Mouse (Mus musculus): ENCODE results near the gene Tssk3. TPM values are rescaled to one million over a fixed set of nuclear protein-coding genes. Genes with fewer than 3 reads are reported as not detected.
A peak's percentile ranks its signal among the peaks of the same experiment; 100 is the strongest.

The Tssk3 gene
- polyA plus RNA-seq, 1 experiment from 2014 or later, result not detected

- Histone ChIP-seq H3K27ac (ENCODE audit: low read length) (peak within 1 kb of the TSS; percentile 94), H3K9me3 (ENCODE audit: control insufficient read depth, low read length) (no peaks in the 10 kb centered on the region), H3K4me3 (ENCODE audit: low read length) (peak within 1 kb of the TSS; percentile 96), H3K4me2 (ENCODE audit: low read depth, low read length) (peak within 1 kb of the TSS; percentile 77), H3K4me1 (replicated peaks; ENCODE audit: control insufficient read depth, insufficient read depth, low read length) (peaks cover 32% of the 10 kb centered on the region), H3K36me3 (ENCODE audit: control insufficient read depth, insufficient read depth, low read length) (peaks cover 7% of the 10 kb centered on the region), H3K27me3 (ENCODE audit: control insufficient read depth, insufficient read depth, low read depth, low read length) (no peaks in the 10 kb centered on the region), H3K9ac (ENCODE audit: low read length) (peak within 1 kb of the TSS; percentile 99)
- ATAC-seq (ENCODE audit: low read depth), result peak; percentile 92
- 5% methylated on average over 38 of the region's 47 CpGs for WGBS
Measured at GRCm38 (mm10) chr4:129513086-129513767, 22.4 kb upstream of the Tssk3 start, which contains the start of gene Marcksl1. Gene Marcksl1, plus strand, starts transcription at chr4:129513581.

GRCm38 (mm10) chr4:129511413-129512096 lies 20.7 kb upstream of the Tssk3 start:
- 45% methylated on average over 6 of the region's 6 CpGs for WGBS
- Histone ChIP-seq H3K4me2 (ENCODE audit: low read depth, low read length) (no peak overlapping the region), H3K27ac (ENCODE audit: low read length) (0 out of 2 replicates have a peak overlapping the region, but pooled peaks have one; percentile 29), H3K4me3 (ENCODE audit: low read length) (no peak overlapping the region), H3K4me1 (replicated peaks; ENCODE audit: control insufficient read depth, insufficient read depth, low read length) (peaks cover 26% of the 10 kb centered on the region), H3K9me3 (ENCODE audit: control insufficient read depth, low read length) (no peaks in the 10 kb centered on the region), H3K36me3 (ENCODE audit: control insufficient read depth, insufficient read depth, low read length) (peaks cover 1% of the 10 kb centered on the region), H3K9ac (ENCODE audit: low read length) (no peak overlapping the region), H3K27me3 (ENCODE audit: control insufficient read depth, insufficient read depth, low read depth, low read length) (no peaks in the 10 kb centered on the region)
- ATAC-seq (ENCODE audit: low read depth), result no peak

GRCm38 (mm10) chr4:129510723-129511412 lies 20.0 kb upstream of the Tssk3 start:
- H3K36me3 ChIP-seq (ENCODE audit: control insufficient read depth, insufficient read depth, low read length), result no peaks in the 10 kb centered on the region
- H3K4me3 ChIP-seq (ENCODE audit: low read length), result no peak overlapping the region
- 43% methylated on average over 6 of the region's 6 CpGs for WGBS
- no peaks in the 10 kb centered on the region for H3K9me3 ChIP-seq (ENCODE audit: control insufficient read depth, low read length)
- no peaks in the 10 kb centered on the region for H3K27me3 ChIP-seq (ENCODE audit: control insufficient read depth, insufficient read depth, low read depth, low read length)
- peaks cover 23% of the 10 kb centered on the region for H3K4me1 ChIP-seq (replicated peaks; ENCODE audit: control insufficient read depth, insufficient read depth, low read length)
- no peak overlapping the region for H3K4me2 ChIP-seq (ENCODE audit: low read depth, low read length)
- no peak for ATAC-seq (ENCODE audit: low read depth)
- H3K9ac ChIP-seq (ENCODE audit: low read length), result no peak overlapping the region
- 0 out of 2 replicates have a peak overlapping the region, but pooled peaks have one; percentile 29 for H3K27ac ChIP-seq (ENCODE audit: low read length)

GRCm38 (mm10) chr4:129509650-129510049 lies 18.8 kb upstream of the Tssk3 start:
- 46% methylated on average over 3 of the region's 3 CpGs for WGBS
- no peak overlapping the region for H3K9ac ChIP-seq (ENCODE audit: low read length)
- ATAC-seq (ENCODE audit: low read depth), result no peak
- H3K4me2 ChIP-seq (ENCODE audit: low read depth, low read length), result no peak overlapping the region
- H3K36me3 ChIP-seq (ENCODE audit: control insufficient read depth, insufficient read depth, low read length), result no peaks in the 10 kb centered on the region
- peaks cover 15% of the 10 kb centered on the region for H3K4me1 ChIP-seq (replicated peaks; ENCODE audit: control insufficient read depth, insufficient read depth, low read length)
- no peaks in the 10 kb centered on the region for H3K9me3 ChIP-seq (ENCODE audit: control insufficient read depth, low read length)
- H3K27me3 ChIP-seq (ENCODE audit: control insufficient read depth, insufficient read depth, low read depth, low read length), result no peaks in the 10 kb centered on the region
- no peak overlapping the region for H3K4me3 ChIP-seq (ENCODE audit: low read length)
- no peak overlapping the region for H3K27ac ChIP-seq (ENCODE audit: low read length)

GRCm38 (mm10) chr4:129508834-129509600 lies 18.2 kb upstream of the Tssk3 start:
- Histone ChIP-seq H3K27ac (ENCODE audit: low read length) (no peak overlapping the region), H3K27me3 (ENCODE audit: control insufficient read depth, insufficient read depth, low read depth, low read length) (no peaks in the 10 kb centered on the region), H3K9me3 (ENCODE audit: control insufficient read depth, low read length) (no peaks in the 10 kb centered on the region), H3K4me2 (ENCODE audit: low read depth, low read length) (no peak overlapping the region), H3K9ac (ENCODE audit: low read length) (no peak overlapping the region), H3K36me3 (ENCODE audit: control insufficient read depth, insufficient read depth, low read length) (no peaks in the 10 kb centered on the region), H3K4me3 (ENCODE audit: low read length) (no peak overlapping the region), H3K4me1 (replicated peaks; ENCODE audit: control insufficient read depth, insufficient read depth, low read length) (peaks cover 15% of the 10 kb centered on the region)
- no peak for ATAC-seq (ENCODE audit: low read depth)
- 59% methylated on average over 15 of the region's 15 CpGs for WGBS

- ATAC-seq (ENCODE audit: low read depth), result no peak
- Histone ChIP-seq H3K36me3 (ENCODE audit: control insufficient read depth, insufficient read depth, low read length) (no peaks in the 10 kb centered on the region), H3K4me3 (ENCODE audit: low read length) (no peak overlapping the region)
Measured at GRCm38 (mm10) chr4:129508237-129508515, 17.4 kb upstream of the Tssk3 start.

GRCm38 (mm10) chr4:129507434-129508236 lies 16.8 kb upstream of the Tssk3 start:
- Histone ChIP-seq H3K27me3 (ENCODE audit: control insufficient read depth, insufficient read depth, low read depth, low read length) (no peaks in the 10 kb centered on the region), H3K4me3 (ENCODE audit: low read length) (no peak overlapping the region), H3K27ac (ENCODE audit: low read length) (no peak overlapping the region), H3K9me3 (ENCODE audit: control insufficient read depth, low read length) (no peaks in the 10 kb centered on the region), H3K36me3 (ENCODE audit: control insufficient read depth, insufficient read depth, low read length) (no peaks in the 10 kb centered on the region), H3K4me1 (replicated peaks; ENCODE audit: control insufficient read depth, insufficient read depth, low read length) (peaks cover 22% of the 10 kb centered on the region), H3K9ac (ENCODE audit: low read length) (no peak overlapping the region), H3K4me2 (ENCODE audit: low read depth, low read length) (no peak overlapping the region)
- WGBS, result 60% methylated on average over 9 of the region's 10 CpGs
- ATAC-seq (ENCODE audit: low read depth), result no peak

More at GRCm38 (mm10) chr4:129508237-129508515, 17.4 kb upstream of the Tssk3 start:
- 59% methylated on average over 3 of the region's 3 CpGs for WGBS
- Histone ChIP-seq H3K4me2 (ENCODE audit: low read depth, low read length) (no peak overlapping the region), H3K27me3 (ENCODE audit: control insufficient read depth, insufficient read depth, low read depth, low read length) (no peaks in the 10 kb centered on the region), H3K27ac (ENCODE audit: low read length) (no peak overlapping the region), H3K4me1 (replicated peaks; ENCODE audit: control insufficient read depth, insufficient read depth, low read length) (peaks cover 17% of the 10 kb centered on the region), H3K9ac (ENCODE audit: low read length) (no peak overlapping the region), H3K9me3 (ENCODE audit: control insufficient read depth, low read length) (no peaks in the 10 kb centered on the region)

GRCm38 (mm10) chr4:129505511-129505910 lies 14.7 kb upstream of the Tssk3 start:
- Histone ChIP-seq H3K4me2 (ENCODE audit: low read depth, low read length) (no peak overlapping the region), H3K9ac (ENCODE audit: low read length) (no peak overlapping the region)
- ATAC-seq (ENCODE audit: low read depth), result no peak

More at GRCm38 (mm10) chr4:129505511-129505910, 14.7 kb upstream of the Tssk3 start:
- H3K27ac ChIP-seq (ENCODE audit: low read length), result no peak overlapping the region
- WGBS, result 82% methylated on average over 3 of the region's 3 CpGs
- H3K4me1 ChIP-seq (replicated peaks; ENCODE audit: control insufficient read depth, insufficient read depth, low read length), result peaks cover 25% of the 10 kb centered on the region
- H3K27me3 ChIP-seq (ENCODE audit: control insufficient read depth, insufficient read depth, low read depth, low read length), result no peaks in the 10 kb centered on the region
- no peaks in the 10 kb centered on the region for H3K36me3 ChIP-seq (ENCODE audit: control insufficient read depth, insufficient read depth, low read length)
- no peaks in the 10 kb centered on the region for H3K9me3 ChIP-seq (ENCODE audit: control insufficient read depth, low read length)
- H3K4me3 ChIP-seq (ENCODE audit: low read length), result no peak overlapping the region
